Mouse (Mus musculus): Measurements from ENCODE around the gene Raver2.
"Not testable (repeated sequence)": the region's sequence is repeated elsewhere in the genome, so short reads cannot be mapped to it uniquely, and the experiment has no call there.

The Raver2 gene

GRCm38 (mm10) chr4:101068786-101069153 lies at the start of gene Raver2:
TSS of gene Raver2 (plus strand) at chr4:101068983.
- DNase-seq (ENCODE audit: low spot score), result peak; percentile 21

GRCm38 (mm10) chr4:101020596-101020995 lies 48.2 kb upstream of the Raver2 start, which contains the start of gene Gm10577:
TSS of gene Gm10577 (minus strand) at chr4:101020696.
- no peak for DNase-seq (ENCODE audit: low spot score)

DNA sequence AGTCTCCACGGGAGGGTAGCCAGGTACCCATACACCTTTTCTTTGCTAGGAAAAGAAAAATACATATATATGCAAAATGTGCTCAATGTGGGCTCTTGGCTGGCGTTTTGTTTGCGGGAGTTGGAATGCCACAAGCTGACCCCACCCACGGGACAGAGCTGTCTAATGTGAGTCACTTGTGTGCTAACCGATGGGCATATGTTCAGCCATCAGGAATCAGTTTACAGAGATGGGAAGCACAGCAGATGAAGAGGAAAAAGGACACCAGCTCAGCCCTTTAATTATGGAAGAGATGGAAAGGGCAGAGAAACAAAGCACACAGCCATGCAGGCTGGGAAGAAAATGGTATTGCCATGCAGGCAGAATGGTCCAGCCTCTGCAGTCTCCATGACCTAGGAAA lies 42.2 kb upstream of the Raver2 start:
- no peak for DNase-seq (ENCODE audit: low spot score)

- DNase-seq (ENCODE audit: low spot score), result no peak
These were observed 41.8 kb upstream of the Raver2 start for GRCm38 (mm10) chr4:101026995-101027394.

GRCm38 (mm10) chr4:101027852-101028411 lies 40.9 kb upstream of the Raver2 start:
- no peak for DNase-seq (ENCODE audit: low spot score)

GRCm38 (mm10) chr4:101033047-101033446 lies 35.7 kb upstream of the Raver2 start:
- DNase-seq (ENCODE audit: low spot score), result no peak

GRCm38 (mm10) chr4:101035131-101035530 lies 33.7 kb upstream of the Raver2 start:
- no peak for DNase-seq (ENCODE audit: low spot score)

DNA sequence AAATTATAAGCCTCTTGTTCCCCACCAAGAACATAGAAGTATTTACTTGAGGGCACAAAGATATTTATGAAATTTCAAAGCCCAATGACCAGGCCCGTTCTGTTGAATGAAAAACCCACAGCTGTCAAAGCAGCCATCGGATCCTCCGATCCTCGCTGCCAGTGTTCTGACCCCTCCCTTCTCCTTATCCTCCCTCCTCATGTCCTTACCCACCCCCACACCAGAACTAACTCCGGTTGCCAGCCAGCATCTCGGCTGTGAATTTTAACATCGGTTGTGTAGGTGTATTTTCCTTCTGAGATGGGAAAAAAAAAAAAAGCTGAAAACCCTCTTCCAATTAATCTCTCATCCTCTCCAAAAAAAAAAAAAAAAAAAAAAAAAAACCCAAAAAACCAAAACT lies 31.6 kb upstream of the Raver2 start:
- no peak for DNase-seq (ENCODE audit: low spot score)

GRCm38 (mm10) chr4:101043691-101044090 lies 25.1 kb upstream of the Raver2 start:
- no peak for DNase-seq (ENCODE audit: low spot score)

- DNase-seq (ENCODE audit: low spot score), result no peak
These were observed 24.6 kb upstream of the Raver2 start for GRCm38 (mm10) chr4:101044149-101044548.

DNA sequence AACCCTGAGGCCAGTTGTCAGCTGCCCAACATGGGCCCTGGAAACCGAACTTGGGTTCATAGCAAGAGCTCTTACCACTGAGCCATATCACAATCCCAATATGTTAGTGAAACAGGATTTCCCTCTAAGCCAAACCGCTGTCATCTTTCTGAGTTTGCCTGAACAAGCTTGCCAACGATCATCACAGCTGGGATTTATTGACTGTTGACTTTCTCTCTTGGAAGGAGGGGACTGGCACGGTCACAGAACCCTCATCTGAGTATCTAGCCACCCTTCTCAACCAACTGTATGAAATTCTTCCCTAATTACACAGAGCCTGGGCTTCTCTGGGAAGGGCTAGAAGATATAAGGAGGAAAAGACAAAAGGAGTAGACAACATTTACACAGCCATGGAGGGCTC lies 22.2 kb upstream of the Raver2 start:
- DNase-seq (ENCODE audit: low spot score), result no peak

DNA sequence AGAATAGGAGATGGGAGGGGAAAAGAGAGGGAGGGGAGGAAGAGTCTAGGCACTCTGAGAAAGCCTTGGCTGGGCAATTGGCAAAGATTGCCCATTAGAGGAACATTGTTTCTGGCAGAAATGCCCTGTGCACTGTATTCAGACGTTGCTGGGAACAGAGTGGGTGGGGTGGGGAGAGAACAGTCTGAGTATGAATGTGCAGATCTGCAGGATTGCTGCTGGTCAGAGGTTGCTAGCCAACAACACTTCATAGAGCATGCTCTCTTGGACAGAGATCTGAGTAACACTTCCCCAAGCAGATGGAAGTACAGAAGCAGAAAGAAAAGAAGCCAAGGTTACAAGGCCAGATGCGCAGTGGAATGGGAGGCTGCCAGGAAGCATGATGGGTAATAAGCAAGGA lies 6.6 kb upstream of the Raver2 start:
- DNase-seq (ENCODE audit: low spot score), result peak; percentile 4

- no peak for DNase-seq (ENCODE audit: low spot score)
These were observed 2.4 kb upstream of the Raver2 start for GRCm38 (mm10) chr4:101066401-101066800.

- DNase-seq (ENCODE audit: low spot score), result peak; percentile 6
These were observed 580 bp downstream of the Raver2 start for GRCm38 (mm10) chr4:101069154-101069971.

DNA sequence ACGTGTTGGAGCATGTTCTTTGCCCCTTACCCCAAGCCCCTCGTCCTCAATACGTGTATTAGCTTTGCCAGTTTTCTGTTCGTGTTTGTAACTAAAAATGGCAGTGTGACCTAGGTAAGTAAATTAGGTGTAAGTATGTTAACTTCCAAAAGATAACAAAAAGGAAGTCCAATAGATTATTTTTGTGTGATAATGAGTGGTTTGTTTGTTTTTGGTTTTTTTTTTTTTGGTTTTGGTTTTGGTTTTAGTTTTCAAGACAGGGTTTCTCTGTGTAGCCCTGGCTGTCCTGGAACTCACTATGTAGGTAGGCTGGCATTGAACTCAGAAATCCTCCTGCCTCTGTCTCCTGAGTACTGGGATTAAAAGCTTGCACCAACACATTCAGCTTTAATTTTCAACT lies 2.8 kb downstream of the Raver2 start:
- no peak for DNase-seq (ENCODE audit: low spot score)

GRCm38 (mm10) chr4:101076425-101076824 lies 7.6 kb downstream of the Raver2 start:
- no peak for DNase-seq (ENCODE audit: low spot score)

- no peak for DNase-seq (ENCODE audit: low spot score)
These were observed 11.2 kb downstream of the Raver2 start for GRCm38 (mm10) chr4:101080016-101080415.

- DNase-seq (ENCODE audit: low spot score), result no peak
These were observed 13.5 kb downstream of the Raver2 start for GRCm38 (mm10) chr4:101082176-101082888.

- DNase-seq (ENCODE audit: low spot score), result no peak
These were observed 16.1 kb downstream of the Raver2 start for GRCm38 (mm10) chr4:101084863-101085262.

- DNase-seq (ENCODE audit: low spot score), result no peak
These were observed 17.3 kb downstream of the Raver2 start for GRCm38 (mm10) chr4:101086040-101086439.

- no peak for DNase-seq (ENCODE audit: low spot score)
These were observed 18.9 kb downstream of the Raver2 start for GRCm38 (mm10) chr4:101087721-101088120.

DNA sequence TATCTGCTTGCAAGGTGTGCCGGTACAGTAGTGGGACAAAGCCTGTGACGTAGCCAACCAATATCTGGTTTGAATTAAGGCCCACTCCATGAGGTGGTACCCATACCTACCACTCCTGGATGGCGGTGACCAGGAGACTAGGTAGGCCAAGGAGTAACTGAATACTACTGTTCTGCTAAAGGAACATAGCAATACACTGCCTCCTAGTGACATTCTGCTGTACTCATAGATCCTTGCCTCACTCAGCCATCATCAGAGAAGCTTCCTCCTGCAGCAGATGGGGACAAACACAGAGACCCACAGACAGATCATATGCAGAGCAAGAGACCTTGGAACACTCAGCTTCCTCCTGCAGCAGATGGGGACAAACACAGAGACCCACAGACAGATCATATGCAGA lies 21.8 kb downstream of the Raver2 start:
- DNase-seq (ENCODE audit: low spot score), result not testable (repeated sequence)

- no peak for DNase-seq (ENCODE audit: low spot score)
These were observed 24.5 kb downstream of the Raver2 start for GRCm38 (mm10) chr4:101093292-101093691.
